ENCODE assay signal across 12 mouse cellular contexts in the genomic region with DNA sequence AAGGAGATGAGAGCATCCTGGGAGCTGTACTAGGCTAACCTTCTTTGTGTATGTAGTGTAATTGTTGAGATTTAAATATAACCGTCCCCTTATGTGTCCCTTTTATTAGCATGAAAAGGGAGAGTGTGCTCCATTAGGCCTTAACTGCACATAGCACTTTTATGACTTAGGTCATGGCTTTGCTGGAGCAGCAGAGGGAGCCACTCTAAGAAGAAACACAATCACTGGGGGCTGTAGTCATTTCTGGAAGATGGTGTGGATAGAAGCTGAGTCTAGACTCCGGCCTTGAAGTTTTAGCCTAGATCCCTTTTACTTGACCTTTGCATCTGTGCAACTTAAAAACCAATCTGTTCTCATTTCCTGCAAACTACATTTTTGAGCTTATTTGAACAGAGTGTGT. TPM values are rescaled to one million over a fixed set of nuclear protein-coding genes. Genes with fewer than 3 reads are reported as not detected.
DNase-seq lines count a peak whose midpoint lies in the region; ATAC-seq and TF ChIP-seq lines count a peak whose summit lies in the region.
"Had no signal": no experiment of that assay in that cellular context is flagged by ENCODE, and none has a peak within 500 bp of the region (broad histone marks: within the 10 kb centered on the region; RNA-seq: fewer than 3 reads in every experiment).

No protein-coding gene starts in this region.

- no peaks in the 10 kb centered on the region for H3K27me3 ChIP-seq in forebrain, postnatal 0 days (ENCODE audit: insufficient read depth, low read length)
- H3K27me3 ChIP-seq in forebrain, embryonic 16.5 days (replicated peaks; ENCODE audit: control insufficient read depth, insufficient read depth, low read length) = peaks cover 10% of the 10 kb centered on the region
- H3K27me3 ChIP-seq in lung, embryonic 15.5 days = peaks cover 18% of the 10 kb centered on the region
- H3K27me3 ChIP-seq in embryonic facial prominence, embryonic 13.5 days = peaks cover 8% of the 10 kb centered on the region
- no peaks in the 10 kb centered on the region for H3K27me3 ChIP-seq in neural tube, embryonic 15.5 days (replicated peaks)

- peak overlapping the region; percentile 89 for H3K4me2 ChIP-seq in forebrain, postnatal 0 days (ENCODE audit: low read depth)
- no peak overlapping the region for H3K4me2 ChIP-seq in forebrain, embryonic 16.5 days (ENCODE audit: low read length)
- peak overlapping the region; percentile 35 for H3K4me2 ChIP-seq in lung, embryonic 15.5 days
- peak overlapping the region; percentile 94 for H3K4me2 ChIP-seq in embryonic facial prominence, embryonic 13.5 days
- H3K4me2 ChIP-seq in neural tube, embryonic 15.5 days = peak overlapping the region; percentile 70

- peak; percentile 62 for TF ChIP-seq CTCF in forebrain, postnatal 0 days (IDR thresholded peaks at IDR 0.05; ENCODE audit: low read depth)

- no peak overlapping the region for H3K4me3 ChIP-seq in forebrain, postnatal 0 days (ENCODE audit: low read depth, low read length)
- H3K4me3 ChIP-seq in forebrain, embryonic 16.5 days (replicated peaks; ENCODE audit: low read length) = no peak overlapping the region
- H3K4me3 ChIP-seq in lung, embryonic 15.5 days = 0 out of 2 replicates have a peak overlapping the region, but pooled peaks have one; percentile 4
- H3K4me3 ChIP-seq in embryonic facial prominence, embryonic 13.5 days = no peak overlapping the region
- H3K4me3 ChIP-seq in neural tube, embryonic 15.5 days (replicated peaks) = peak overlapping the region; percentile 12; the same call in 1 of the 2 replicates
- H3K4me3 ChIP-seq: megakaryocyte, embryonic 14.5 days had no signal

- ATAC-seq in forebrain, postnatal 0 days = no peak
- no peak for ATAC-seq in forebrain, embryonic 16.5 days
- no peak for ATAC-seq in lung, embryonic 15.5 days (ENCODE audit: borderline replicate concordance, extremely low read depth, low FRiP score, low TSS enrichment)
- no peak for ATAC-seq in embryonic facial prominence, embryonic 13.5 days (ENCODE audit: insufficient number of reproducible peaks, insufficient read depth, low FRiP score, low TSS enrichment, low read depth)
- no peak for ATAC-seq in neural tube, embryonic 15.5 days (ENCODE audit: low FRiP score)

- 0 out of 2 replicates have a peak, but pooled peaks cover 4% of the 10 kb centered on the region for H3K4me1 ChIP-seq in forebrain, postnatal 0 days (ENCODE audit: insufficient read depth)
- H3K4me1 ChIP-seq in forebrain, embryonic 16.5 days (replicated peaks; ENCODE audit: control insufficient read depth, insufficient read depth, low read length) = peaks cover 13% of the 10 kb centered on the region
- peaks cover 9% of the 10 kb centered on the region for H3K4me1 ChIP-seq in lung, embryonic 15.5 days
- H3K4me1 ChIP-seq in embryonic facial prominence, embryonic 13.5 days = peaks cover 14% of the 10 kb centered on the region; the same call in 1 of the 2 replicates
- H3K4me1 ChIP-seq in neural tube, embryonic 15.5 days = peaks cover 24% of the 10 kb centered on the region

- DNase-seq in forebrain, postnatal 0 days = no peak
- DNase-seq in lung, postnatal 25 days (ENCODE audit: low spot score) = no peak
- no peak for DNase-seq in gastrocnemius, postnatal 36 days
- DNase-seq in gastrocnemius, adult 8-10 months (ENCODE audit: low spot score in 2 of 2) = no peak
- DNase-seq: right cerebral cortex, adult 18-20 months; thymus, adult 18-20 months had no signal

- intact Hi-C loops in gastrocnemius, postnatal 36 days (cut with DNase I) = no loop called here

- H3K9ac ChIP-seq in forebrain, postnatal 0 days = no peak overlapping the region
- no peak overlapping the region for H3K9ac ChIP-seq in forebrain, embryonic 16.5 days (replicated peaks; ENCODE audit: low read depth, low read length)
- H3K9ac ChIP-seq in lung, embryonic 15.5 days = no peak overlapping the region
- H3K9ac ChIP-seq in embryonic facial prominence, embryonic 13.5 days = no peak overlapping the region
- no peak overlapping the region for H3K9ac ChIP-seq in neural tube, embryonic 15.5 days (replicated peaks)

- 56% methylated on average over 2 of the region's 2 CpGs for WGBS in forebrain, postnatal 0 days
- 65% methylated on average over 2 of the region's 2 CpGs for WGBS in forebrain, embryonic 16.5 days
- 33% methylated on average over 2 of the region's 2 CpGs for WGBS in lung, embryonic 15.5 days
- WGBS in embryonic facial prominence, embryonic 13.5 days = 60% methylated on average over 2 of the region's 2 CpGs
- WGBS in neural tube, embryonic 15.5 days = 48% methylated on average over 2 of the region's 2 CpGs

- H3K36me3 ChIP-seq in forebrain, postnatal 0 days (ENCODE audit: insufficient read depth) = no peaks in the 10 kb centered on the region
- H3K36me3 ChIP-seq in forebrain, embryonic 16.5 days (ENCODE audit: control insufficient read depth, insufficient read depth) = no peaks in the 10 kb centered on the region
- H3K36me3 ChIP-seq in lung, embryonic 15.5 days = no peaks in the 10 kb centered on the region
- no peaks in the 10 kb centered on the region for H3K36me3 ChIP-seq in embryonic facial prominence, embryonic 13.5 days
- H3K36me3 ChIP-seq in neural tube, embryonic 15.5 days = no peaks in the 10 kb centered on the region

- no peak overlapping the region for H3K27ac ChIP-seq in forebrain, postnatal 0 days (ENCODE audit: low read depth, low read length)
- no peak overlapping the region for H3K27ac ChIP-seq in forebrain, embryonic 16.5 days (ENCODE audit: low read length)
- H3K27ac ChIP-seq in lung, embryonic 15.5 days = no peak overlapping the region
- H3K27ac ChIP-seq in embryonic facial prominence, embryonic 13.5 days = no peak overlapping the region
- no peak overlapping the region for H3K27ac ChIP-seq in neural tube, embryonic 15.5 days (replicated peaks)

- no peaks in the 10 kb centered on the region for H3K9me3 ChIP-seq in forebrain, postnatal 0 days (ENCODE audit: low read length)
- H3K9me3 ChIP-seq in forebrain, embryonic 16.5 days (ENCODE audit: control insufficient read depth, low read length) = no peaks in the 10 kb centered on the region
- H3K9me3 ChIP-seq in lung, embryonic 15.5 days = no peaks in the 10 kb centered on the region
- no peaks in the 10 kb centered on the region for H3K9me3 ChIP-seq in embryonic facial prominence, embryonic 13.5 days
- H3K9me3 ChIP-seq in neural tube, embryonic 15.5 days (replicated peaks) = no peaks in the 10 kb centered on the region

RNA-seq across cellular contexts. Expression of a gene that starts 4.3 kb away (rescaled TPM):
- 28.3 and 30.6 TPM in 2 replicates for total RNA-seq in forebrain, postnatal 0 days (2014; rRNA removed)
- 5.5 and 9.2 TPM in 2 replicates for polyA plus RNA-seq in forebrain, postnatal 0 days (2015; fragmentation: Nextera tagmentation; extraction: Ambion mirVana)
- polyA plus RNA-seq in forebrain, embryonic 16.5 days (2015; fragmentation: Nextera tagmentation; extraction: Ambion mirVana) = 5.9 and 7.9 TPM in 2 replicates
- 20.5 and 23.5 TPM in 2 replicates for polyA plus RNA-seq in lung, embryonic 15.5 days (2015; fragmentation: Nextera tagmentation; extraction: Ambion mirVana)
- 18.9 and 22.6 TPM in 2 replicates for polyA plus RNA-seq in embryonic facial prominence, embryonic 13.5 days (2015; fragmentation: Nextera tagmentation; extraction: Ambion mirVana)
- 14.8 and 16.7 TPM in 2 replicates for polyA plus RNA-seq in neural tube, embryonic 15.5 days (2015; fragmentation: Nextera tagmentation; extraction: Ambion mirVana)
- total RNA-seq in gastrocnemius, postnatal 36 days (2021) = not detected
- total RNA-seq in gastrocnemius, adult 8-10 months (2022) = under 1 TPM in 2 of 4 experiments, not detected in 2; 0.02 to 0.05 TPM
- total RNA-seq: common myeloid progenitor, adult 5-6 weeks had no signal

Comparison
In these comparisons a context has a peak if more than half of its experiments do, and no peak if none do; other contexts are left out.
1. H3K4me3 ChIP-seq: peak in lung, embryonic 15.5 days (single experiment) and neural tube, embryonic 15.5 days (single experiment); none in forebrain, postnatal 0 days (single experiment), forebrain, embryonic 16.5 days (single experiment) and embryonic facial prominence, embryonic 13.5 days (single experiment).